Mouse (Mus musculus) common myeloid progenitor, adult 5-6 weeks (primary cell): ENCODE data around the gene Fbxw27. TPM values are rescaled to one million over a fixed set of nuclear protein-coding genes. Genes with fewer than 3 reads are reported as not detected.
A peak's percentile ranks its signal among the peaks of the same experiment; 100 is the strongest.
"Not testable (repeated sequence)": the region's sequence is repeated elsewhere in the genome, so short reads cannot be mapped to it uniquely, and the experiment has no call there.

Experiments used
- ATAC-seq: replicated peaks from 2 replicates; pipeline ENCODE4 v1.8.0; 2016; ENCODE audit warnings: low read depth, mild to moderate bottlenecking, moderate TSS enrichment, inconsistent platforms; ENCODE audit not compliant: poor library complexity, severe bottlenecking
- total RNA-seq: library from RNA; stranded (forward); fragments of 200-1000, 187-1606 nt; gene quantifications from 2 replicates; pipeline ENCODE4 v1.2.3, GENCODE M21; 2017

The Fbxw27 gene
- not detected in 2 replicates for total RNA-seq

- not testable (repeated sequence) for ATAC-seq
Observed at GRCm38 (mm10) chr9:109790570-109790969, at the start of gene Fbxw27. Gene Fbxw27, minus strand, starts transcription at chr9:109790670.

GRCm38 (mm10) chr9:109833088-109833412 is 42.6 kb upstream of the Fbxw27 start:
- no peak for ATAC-seq

GRCm38 (mm10) chr9:109832391-109833087 is 42.1 kb upstream of the Fbxw27 start, which contains the start of gene Nme6:
Gene Nme6, plus strand, starts transcription at chr9:109832749.
- peak; percentile 99 for ATAC-seq

- ATAC-seq: no peak
Observed at GRCm38 (mm10) chr9:109826181-109826580, 35.7 kb upstream of the Fbxw27 start.

- ATAC-seq: no peak
Observed at GRCm38 (mm10) chr9:109825739-109826138, 35.3 kb upstream of the Fbxw27 start.

DNA sequence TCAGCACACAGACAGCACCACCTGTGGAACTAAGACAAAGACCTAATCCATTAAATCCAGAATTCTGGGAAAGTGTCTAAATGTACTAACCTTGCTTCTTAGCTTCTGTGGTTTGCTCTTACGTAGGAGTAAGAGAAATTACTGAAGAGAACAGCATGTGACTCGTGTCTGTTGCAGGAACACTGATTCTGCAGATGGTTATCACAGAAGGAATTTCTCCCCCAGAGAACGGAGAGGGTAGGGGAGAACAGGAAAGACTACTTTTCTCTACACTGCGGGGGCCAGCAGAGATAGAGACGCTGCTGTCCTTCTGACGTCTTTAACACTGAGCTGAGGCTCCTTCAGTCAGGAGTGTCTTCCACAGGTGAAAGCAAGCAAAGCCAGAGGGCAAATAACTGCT is 25.9 kb upstream of the Fbxw27 start:
- ATAC-seq: no peak

DNA sequence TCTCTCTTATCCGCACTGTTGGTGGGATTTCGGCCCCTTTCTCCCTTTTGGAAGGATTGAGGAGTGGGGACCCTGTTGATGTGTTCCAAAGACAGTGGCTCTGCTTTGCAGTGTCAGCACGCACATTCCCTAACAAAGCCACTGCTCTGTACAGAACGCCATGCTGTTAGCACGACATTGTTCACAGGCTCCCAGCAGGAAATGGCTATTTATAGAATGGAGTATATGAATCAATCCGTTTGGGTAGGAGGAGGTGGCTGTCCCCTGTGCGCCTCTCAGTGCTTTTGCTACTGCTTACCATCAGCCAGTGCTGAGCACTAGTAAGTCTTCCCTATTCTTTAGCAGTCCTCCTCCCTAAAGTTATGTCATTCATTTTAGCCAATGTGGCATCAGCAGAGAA is 23.0 kb upstream of the Fbxw27 start:
- ATAC-seq: no peak

- ATAC-seq: no peak
Observed at GRCm38 (mm10) chr9:109811980-109812379, 21.5 kb upstream of the Fbxw27 start, which contains the start of gene Spink8. Gene Spink8, plus strand, starts transcription at chr9:109812280.

DNA sequence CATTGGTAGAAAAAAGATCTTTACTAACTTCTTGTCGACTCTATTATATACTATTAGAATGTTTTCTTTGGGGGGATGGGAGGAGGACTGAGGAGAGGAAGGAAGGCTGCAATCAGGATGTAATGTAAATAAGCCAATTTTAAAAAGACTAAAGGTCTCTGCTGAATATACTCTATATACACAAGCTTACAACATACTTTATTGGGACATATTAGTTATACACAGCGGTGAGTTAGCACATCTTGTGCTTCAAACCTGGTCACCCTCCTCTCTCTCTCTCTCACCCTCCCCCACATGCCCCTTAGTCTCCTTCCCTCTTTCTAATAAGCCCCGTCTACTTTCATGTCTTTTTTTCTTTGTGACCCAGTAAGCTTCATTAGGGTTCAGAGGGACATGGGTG is 17.4 kb upstream of the Fbxw27 start:
- ATAC-seq: no peak

- ATAC-seq: no peak
Observed at GRCm38 (mm10) chr9:109806695-109807293, 16.3 kb upstream of the Fbxw27 start.

- no peak for ATAC-seq
Observed at GRCm38 (mm10) chr9:109806260-109806659, 15.8 kb upstream of the Fbxw27 start.

GRCm38 (mm10) chr9:109805596-109805995 is 15.1 kb upstream of the Fbxw27 start:
- ATAC-seq: not testable (repeated sequence)

GRCm38 (mm10) chr9:109798051-109798450 is 7.6 kb upstream of the Fbxw27 start:
- peak; percentile 58; the same call in 1 of the 2 replicates for ATAC-seq

DNA sequence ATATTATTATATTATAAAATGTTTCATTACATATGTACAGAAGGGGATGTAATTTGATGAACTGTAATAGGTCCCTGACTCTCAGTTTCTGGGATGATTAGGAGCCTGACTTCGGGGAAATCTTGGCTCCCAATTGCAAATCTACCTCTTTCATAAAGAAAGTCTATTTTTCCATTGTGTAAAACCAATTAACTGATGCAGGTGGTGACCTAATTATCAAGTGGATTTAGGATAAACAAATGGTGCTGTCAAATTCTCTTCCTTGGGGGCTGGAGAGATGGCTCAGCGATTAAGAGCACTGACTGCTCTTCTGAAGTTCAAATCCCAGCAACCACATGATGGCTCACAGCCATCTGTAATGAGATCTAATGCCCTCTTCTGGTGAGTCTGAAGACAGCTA is 5.3 kb upstream of the Fbxw27 start:
- no peak for ATAC-seq

DNA sequence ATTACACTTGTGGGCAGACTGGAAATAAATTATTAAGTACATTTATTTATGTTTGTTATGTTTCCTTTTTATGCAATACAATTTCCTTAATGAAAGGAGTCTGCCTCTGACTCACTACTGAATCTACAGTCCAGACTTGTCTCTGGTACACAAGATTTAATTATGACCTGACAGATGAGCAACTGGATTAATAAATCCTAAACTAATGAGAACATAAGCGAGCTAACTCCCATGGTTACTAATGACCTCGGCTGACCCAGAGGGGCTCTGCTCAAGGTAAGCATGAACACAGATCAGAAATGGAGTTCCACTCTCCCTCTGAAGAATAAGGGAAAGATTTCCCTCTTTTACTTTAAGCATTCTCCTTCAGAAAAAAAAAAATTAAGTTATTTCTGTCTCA is 4.8 kb upstream of the Fbxw27 start:
- no peak for ATAC-seq

DNA sequence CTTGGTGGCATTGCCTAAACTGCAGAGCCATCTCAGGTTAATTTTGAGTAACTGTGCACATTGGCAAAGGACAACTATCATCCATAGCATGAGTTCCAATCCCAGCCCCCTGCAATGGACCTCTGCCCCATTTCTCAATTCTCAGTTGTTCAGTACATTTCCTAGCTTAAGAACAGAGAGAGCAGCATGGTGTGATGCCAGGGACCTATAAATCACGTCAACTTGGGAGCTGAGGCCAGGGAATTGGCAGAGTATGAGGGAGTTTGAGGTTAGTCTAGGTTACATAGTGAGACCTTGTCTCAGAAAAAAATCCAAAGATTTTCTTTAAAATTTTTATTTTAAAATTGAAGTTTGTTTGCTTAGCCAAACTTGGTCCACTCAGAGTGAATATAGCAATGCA is 23.6 kb downstream of the Fbxw27 start:
- ATAC-seq: not testable (repeated sequence)

DNA sequence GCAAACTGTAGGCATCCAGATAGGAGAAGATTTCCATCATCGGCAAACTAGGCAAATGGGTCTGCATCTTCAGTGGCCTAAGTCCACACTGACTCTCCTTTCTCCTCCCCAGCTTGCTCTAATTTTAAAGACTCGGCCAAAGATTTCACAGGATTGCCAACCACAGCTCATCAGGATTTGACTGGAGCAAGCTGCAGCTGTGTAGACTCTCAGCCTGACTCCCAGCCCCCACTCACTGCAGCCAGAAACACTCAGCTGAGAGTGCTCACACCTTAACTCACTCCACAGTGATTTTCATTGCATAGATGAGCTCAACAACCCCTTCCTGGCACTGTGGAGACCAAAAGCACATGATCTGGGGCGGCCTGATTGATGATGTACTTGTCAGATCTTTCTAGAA is 44.5 kb downstream of the Fbxw27 start, which contains the start of gene Fbxw26:
TSS of gene Fbxw26 (minus strand) at position 101 of the 400 bp plus-strand sequence.
- not testable (repeated sequence) for ATAC-seq

Other genes with a start within 250 kb of the Fbxw27 start
- not detected in 2 replicates for gene Fbxw15, start 222.4 kb downstream of the Fbxw27 start, total RNA-seq
- not detected in 2 replicates for gene Fbxw24, start 164.6 kb downstream of the Fbxw27 start, total RNA-seq
- gene Fbxw25, start 126.0 kb downstream of the Fbxw27 start, total RNA-seq: not detected in 2 replicates
- gene Fbxw18, start 88.0 kb downstream of the Fbxw27 start, total RNA-seq: not detected in 2 replicates
- not detected in 2 replicates for gene Fbxw26, start 44.6 kb downstream of the Fbxw27 start, total RNA-seq
- gene Spink8, start 21.6 kb upstream of the Fbxw27 start, total RNA-seq: not detected in 2 replicates
- 21.8 and 23.6 TPM in 2 replicates for gene Nme6, start 42.1 kb upstream of the Fbxw27 start, total RNA-seq
- 47.0 and 48.3 TPM in 2 replicates for gene Camp, start 58.9 kb upstream of the Fbxw27 start, total RNA-seq
- 39.7 and 58.2 TPM in 2 replicates for gene Cdc25a, start 84.9 kb upstream of the Fbxw27 start, total RNA-seq
- gene Map4, start 140.8 kb upstream of the Fbxw27 start, total RNA-seq: 16.4 and 19.1 TPM in 2 replicates